ENCODE assay signal across 10 mouse cellular contexts in genomic region chr10:42934672-42935071, GRCm38 (mm10).
DNase-seq lines count a peak whose midpoint lies in the region; ATAC-seq and TF ChIP-seq lines count a peak whose summit lies in the region.
"Had no signal": no experiment of that assay in that cellular context is flagged by ENCODE, and none has a peak within 500 bp of the region (broad histone marks: within the 10 kb centered on the region; RNA-seq: fewer than 3 reads in every experiment).

No protein-coding gene starts in this region.

- ATAC-seq in heart, embryonic 13.5 days (ENCODE audit: extremely low read depth, insufficient number of reproducible peaks, low FRiP score, low TSS enrichment), result peak; percentile 29; the same call in 1 of the 2 replicates
- peak; percentile 47; the same call in 1 of the 2 replicates for ATAC-seq in lung, embryonic 14.5 days (ENCODE audit: insufficient read depth)
- peak; percentile 12; the same call in 1 of the 2 replicates for ATAC-seq in stomach, postnatal 0 days (ENCODE audit: low FRiP score, low TSS enrichment)
- ATAC-seq in forebrain, postnatal 0 days, result no peak

- no peaks in the 10 kb centered on the region for H3K9me3 ChIP-seq in heart, embryonic 13.5 days
- H3K9me3 ChIP-seq in lung, embryonic 14.5 days (ENCODE audit: low read depth, low read length), result no peaks in the 10 kb centered on the region
- H3K9me3 ChIP-seq in stomach, postnatal 0 days (ENCODE audit: control insufficient read depth, low read length), result no peaks in the 10 kb centered on the region
- no peaks in the 10 kb centered on the region for H3K9me3 ChIP-seq in forebrain, postnatal 0 days (ENCODE audit: low read length)
- H3K9me3 ChIP-seq: embryonic facial prominence, embryonic 12.5 days had no signal

- peak overlapping the region; percentile 67 for H3K27ac ChIP-seq in heart, embryonic 13.5 days (replicated peaks)
- H3K27ac ChIP-seq in lung, embryonic 14.5 days (ENCODE audit: low read depth), result no peak overlapping the region
- H3K27ac ChIP-seq in stomach, postnatal 0 days (replicated peaks), result no peak overlapping the region; the same call in 1 of the 2 replicates
- no peak overlapping the region for H3K27ac ChIP-seq in forebrain, postnatal 0 days (ENCODE audit: low read depth, low read length)
- H3K27ac ChIP-seq: embryonic facial prominence, embryonic 12.5 days had no signal

- H3K27me3 ChIP-seq in heart, embryonic 13.5 days (replicated peaks), result no peaks in the 10 kb centered on the region
- H3K27me3 ChIP-seq in lung, embryonic 14.5 days (ENCODE audit: insufficient read depth, low read length), result no peaks in the 10 kb centered on the region
- no peaks in the 10 kb centered on the region for H3K27me3 ChIP-seq in stomach, postnatal 0 days (ENCODE audit: control insufficient read depth, insufficient read depth, low read length)
- H3K27me3 ChIP-seq in forebrain, postnatal 0 days (ENCODE audit: insufficient read depth, low read length), result no peaks in the 10 kb centered on the region
- H3K27me3 ChIP-seq: embryonic facial prominence, embryonic 12.5 days had no signal

- peak overlapping the region; percentile 61; the same call in 1 of the 2 replicates for H3K9ac ChIP-seq in heart, embryonic 13.5 days
- H3K9ac ChIP-seq in lung, embryonic 14.5 days, result no peak overlapping the region
- H3K9ac ChIP-seq in stomach, postnatal 0 days (ENCODE audit: low read length), result no peak overlapping the region
- no peak overlapping the region for H3K9ac ChIP-seq in forebrain, postnatal 0 days
- H3K9ac ChIP-seq: embryonic facial prominence, embryonic 12.5 days had no signal

- peak overlapping the region; percentile 50 for H3K4me2 ChIP-seq in heart, embryonic 13.5 days
- H3K4me2 ChIP-seq in lung, embryonic 14.5 days, result no peak overlapping the region
- no peak overlapping the region for H3K4me2 ChIP-seq in stomach, postnatal 0 days (replicated peaks; ENCODE audit: low read depth)
- no peak overlapping the region for H3K4me2 ChIP-seq in forebrain, postnatal 0 days (ENCODE audit: low read depth)
- H3K4me2 ChIP-seq: embryonic facial prominence, embryonic 12.5 days had no signal

- H3K4me1 ChIP-seq in heart, embryonic 13.5 days, result peaks cover 19% of the 10 kb centered on the region
- H3K4me1 ChIP-seq in lung, embryonic 14.5 days (ENCODE audit: insufficient read depth), result no peaks in the 10 kb centered on the region
- H3K4me1 ChIP-seq in stomach, postnatal 0 days (replicated peaks; ENCODE audit: control insufficient read depth, insufficient read depth), result no peaks in the 10 kb centered on the region
- H3K4me1 ChIP-seq in forebrain, postnatal 0 days (ENCODE audit: insufficient read depth), result no peaks in the 10 kb centered on the region

- no peak for TF ChIP-seq EP300 in stomach, postnatal 0 days (optimal IDR thresholded peaks at IDR 0.05)

- H3K36me3 ChIP-seq in heart, embryonic 13.5 days, result no peaks in the 10 kb centered on the region
- no peaks in the 10 kb centered on the region for H3K36me3 ChIP-seq in lung, embryonic 14.5 days (ENCODE audit: insufficient read depth)
- no peaks in the 10 kb centered on the region for H3K36me3 ChIP-seq in stomach, postnatal 0 days (ENCODE audit: control insufficient read depth, insufficient read depth, low read length)
- no peaks in the 10 kb centered on the region for H3K36me3 ChIP-seq in forebrain, postnatal 0 days (ENCODE audit: insufficient read depth)
- H3K36me3 ChIP-seq: embryonic facial prominence, embryonic 12.5 days had no signal

- WGBS in heart, embryonic 13.5 days, result 33% methylated on average over 8 of the region's 8 CpGs
- 36% methylated on average over 8 of the region's 8 CpGs for WGBS in lung, embryonic 14.5 days
- WGBS in stomach, postnatal 0 days, result 54% methylated on average over 8 of the region's 8 CpGs
- 72% methylated on average over 8 of the region's 8 CpGs for WGBS in forebrain, postnatal 0 days

- H3K4me3 ChIP-seq in heart, embryonic 13.5 days, result peak overlapping the region; percentile 26
- H3K4me3 ChIP-seq in lung, embryonic 14.5 days (ENCODE audit: low read depth, low read length), result no peak overlapping the region
- H3K4me3 ChIP-seq in stomach, postnatal 0 days (ENCODE audit: low read depth, low read length), result no peak overlapping the region
- H3K4me3 ChIP-seq in forebrain, postnatal 0 days (ENCODE audit: low read depth, low read length), result no peak overlapping the region
- H3K4me3 ChIP-seq: embryonic facial prominence, embryonic 12.5 days had no signal

- peak; percentile 23 for DNase-seq in thymus, postnatal 4 days
- no peak for DNase-seq in thymus, postnatal 36 days
- DNase-seq in lung, embryonic 14.5 days, result peak; percentile 51
- no peak for DNase-seq in stomach, postnatal 0 days (ENCODE audit: low spot score)
- no peak for DNase-seq in embryo, embryonic 10 days (ENCODE audit: low spot score)
- DNase-seq in right cerebral cortex, adult 18-20 months, result no peak
- DNase-seq in forebrain, postnatal 0 days, result no peak
- DNase-seq: layer of hippocampus, adult 9-11 months had no signal

- no peak for TF ChIP-seq CTCF in lung, embryonic 14.5 days (IDR thresholded peaks at IDR 0.05; ENCODE audit: low read depth)
- TF ChIP-seq CTCF in stomach, postnatal 0 days (IDR thresholded peaks at IDR 0.05; ENCODE audit: low read depth), result no peak
- no peak for TF ChIP-seq CTCF in forebrain, postnatal 0 days (IDR thresholded peaks at IDR 0.05; ENCODE audit: low read depth)

Comparison
In these comparisons a context has a peak if more than half of its experiments do, and no peak if none do; other contexts are left out.
1. DNase-seq: peak in thymus, postnatal 4 days (single experiment) and lung, embryonic 14.5 days (single experiment); none in thymus, postnatal 36 days (0 of 2), stomach, postnatal 0 days (single experiment), embryo, embryonic 10 days (single experiment), right cerebral cortex, adult 18-20 months (single experiment) and forebrain, postnatal 0 days (single experiment).